Mouse (Mus musculus) adrenal gland, adult 2 months (tissue): ENCODE data around the gene Hpf1. TPM values are rescaled to one million over a fixed set of nuclear protein-coding genes. Genes with fewer than 3 reads are reported as not detected.

Experiments
- DNase-seq: peaks from one replicate; pipeline ENCODE4 v3.0.0; 2021
- polyA plus RNA-seq: library from polyadenylated mRNA; depleted of rRNA; stranded (reverse); fragments of >200 nt; gene quantifications from 2 replicates; pipeline ENCODE4 v1.2.3, GENCODE M21; 2012; rRNA removed
- total RNA-seq, 2 experiments: library from RNA; stranded (reverse); gene quantifications; 2 replicates each; pipeline ENCODE4 v1.2.3; 2021

Gene Hpf1
- total and polyA plus RNA-seq, 3 experiments: 0.88 to 32.3 (median 19.5) TPM

- DNase-seq: peak; percentile 20
These were observed 5.7 kb downstream of the Hpf1 start for GRCm38 (mm10) chr8:60895878-60896277.

- DNase-seq: no peak
These were observed 9.9 kb downstream of the Hpf1 start for GRCm38 (mm10) chr8:60900147-60900546.

- no peak for DNase-seq
These were observed 21.9 kb downstream of the Hpf1 start for GRCm38 (mm10) chr8:60912081-60912480.

- no peak for DNase-seq
These were observed 22.3 kb downstream of the Hpf1 start for GRCm38 (mm10) chr8:60912554-60912953.

- no peak for DNase-seq
These were observed 28.9 kb downstream of the Hpf1 start for GRCm38 (mm10) chr8:60919069-60919468.

GRCm38 (mm10) chr8:60920176-60920575, 30.0 kb downstream of the Hpf1 start:
- DNase-seq: no peak

GRCm38 (mm10) chr8:60933617-60934016, 43.4 kb downstream of the Hpf1 start:
- DNase-seq: no peak

- DNase-seq: no peak
These were observed 48.7 kb downstream of the Hpf1 start for GRCm38 (mm10) chr8:60938717-60939424.

- DNase-seq: no peak
These were observed 52.6 kb downstream of the Hpf1 start for GRCm38 (mm10) chr8:60942867-60943266.

GRCm38 (mm10) chr8:60947503-60947902, 57.3 kb downstream of the Hpf1 start:
- no peak for DNase-seq

- no peak for DNase-seq
These were observed 59.6 kb downstream of the Hpf1 start for GRCm38 (mm10) chr8:60949859-60950258.

GRCm38 (mm10) chr8:60951271-60951670, 61.1 kb downstream of the Hpf1 start:
- DNase-seq: no peak

GRCm38 (mm10) chr8:60951757-60952156, 61.5 kb downstream of the Hpf1 start:
- DNase-seq: no peak

- DNase-seq: no peak
These were observed 62.6 kb downstream of the Hpf1 start for GRCm38 (mm10) chr8:60952803-60953202.

GRCm38 (mm10) chr8:60954281-60955014, 64.2 kb downstream of the Hpf1 start:
- DNase-seq: peak; percentile 89

GRCm38 (mm10) chr8:60956847-60957246, 66.6 kb downstream of the Hpf1 start:
- no peak for DNase-seq

Other genes with a start within 250 kb of the Hpf1 start
- 10 to 100 TPM; 40.9 to 47.4 TPM for gene Clcn3, start 92.9 kb downstream of the Hpf1 start, total RNA-seq
- 7.9 and 9.1 TPM in 2 replicates for gene Clcn3, start 92.9 kb downstream of the Hpf1 start, polyA plus RNA-seq
- gene Nek1, start 102.8 kb downstream of the Hpf1 start, total RNA-seq: 10 to 100 TPM; 14.7 to 15.0 TPM
- gene Nek1, start 102.8 kb downstream of the Hpf1 start, polyA plus RNA-seq: 12.7 and 15.0 TPM in 2 replicates